Mouse (Mus musculus) heart, adult 2 months (tissue): Measurements from ENCODE around the gene Zfp663. TPM values are rescaled to one million over a fixed set of nuclear protein-coding genes. Genes with fewer than 3 reads are reported as not detected.

Source experiments
- DNase-seq, 2 experiments: peaks; one replicate each; pipeline ENCODE4 v3.0.0; 2021
- H3K27ac ChIP-seq: fragments of 200-600 bp; 2 replicates; pipeline ENCODE4 v1.8.1; 2022
- H3K27me3 ChIP-seq: fragments of 200-500 bp; 2 replicates; pipeline ENCODE4 v1.6.1; 2012; ENCODE audit warnings: mild to moderate bottlenecking, low read length, inconsistent platforms, mixed read lengths; ENCODE audit not compliant: control insufficient read depth, insufficient read depth
- H3K36me3 ChIP-seq: fragments of 200-500 bp; 2 replicates; pipeline ENCODE4 v1.6.1; 2012; ENCODE audit warnings: low read length, inconsistent platforms; ENCODE audit not compliant: control insufficient read depth, insufficient read depth
- H3K4me1 ChIP-seq: fragments of 200-500 bp; 2 replicates; pipeline ENCODE4 v1.6.1; 2011; ENCODE audit warnings: low read length; ENCODE audit not compliant: control insufficient read depth, insufficient read depth
- H3K4me3 ChIP-seq: fragments of 200-600 bp; 2 replicates; pipeline ENCODE4 v1.8.1; 2022
- H3K79me2 ChIP-seq: fragments of 200-500 bp; replicated peaks from 2 replicates; pipeline ENCODE4 v1.6.1; 2012; ENCODE audit warnings: mild to moderate bottlenecking, inconsistent platforms, low read length, moderate library complexity, mixed read lengths; ENCODE audit not compliant: control insufficient read depth, insufficient read depth
- H3K9ac ChIP-seq: fragments of 200-500 bp; 2 replicates; pipeline ENCODE4 v1.6.1; 2012; ENCODE audit warnings: low read depth, mild to moderate bottlenecking, control low read depth, inconsistent platforms, low read length, mixed read lengths
- CTCF ChIP-seq: fragments of 200-600 bp; IDR thresholded peaks from 2 replicates; pipeline ENCODE4 v1.8.1; 2022; ENCODE audit warnings: antibody characterized with exemption, mild to moderate bottlenecking, moderate library complexity
- EP300 ChIP-seq: fragments of 200-500 bp; IDR thresholded peaks from 2 replicates; pipeline ENCODE4 v1.6.1; 2011; ENCODE audit warnings: low read depth, low read length, control low read depth; ENCODE audit not compliant: insufficient read depth
- POLR2A ChIP-seq: fragments of 200-500 bp; IDR thresholded peaks from 2 replicates; pipeline ENCODE4 v1.6.1; 2011; ENCODE audit warnings: mild to moderate bottlenecking, low read depth, low read length, control low read depth; ENCODE audit not compliant: insufficient read depth
- WGBS: fragments of 180-500 bp; shearing (Covaris S2); methylation state at CpG from one replicate; pipeline ENCODE4 v1.1.7; 2018; 5-methylcytosine and 5-hydroxymethylcytosine counted together
- intact Hi-C: fragments of 180-260 bp; cut with DNase I; formaldehyde crosslinking; loops from one replicate; pipeline ENCODE4 v1.15.1; 2025
- polyA plus RNA-seq: library from polyadenylated mRNA; depleted of rRNA; stranded (reverse); fragments of >200 nt; gene quantifications from 2 replicates; pipeline ENCODE4 v1.2.3, GENCODE M21; 2012
- total RNA-seq, 2 experiments: library from RNA; stranded (reverse); gene quantifications; 2 replicates each; pipeline ENCODE4 v1.2.3; 2021

Gene Zfp663
- total and polyA plus RNA-seq, 3 experiments: not detected

- Histone ChIP-seq H3K4me1 (no peaks in the 10 kb centered on the region), H3K36me3 (no peaks in the 10 kb centered on the region), H3K4me3 (no peak overlapping the region), H3K27me3 (no peaks in the 10 kb centered on the region), H3K9ac (no peak overlapping the region), H3K27ac (no peak overlapping the region), H3K79me2 (no peaks in the 10 kb centered on the region)
- TF ChIP-seq EP300: no peak
- no peak for TF ChIP-seq CTCF
- no peak for TF ChIP-seq POLR2A
- intact Hi-C loops: no loop called here
- no peak for DNase-seq
- WGBS: 77% methylated on average over 12 of the region's 12 CpGs
Observed at GRCm38 (mm10) chr2:165311577-165311976, 57.0 kb downstream of the Zfp663 start.

GRCm38 (mm10) chr2:165310818-165311425 lies 57.6 kb downstream of the Zfp663 start:
- H3K27me3 ChIP-seq: no peaks in the 10 kb centered on the region
- WGBS: 76% methylated on average over 13 of the region's 13 CpGs
- intact Hi-C loops: no loop called here
- TF ChIP-seq POLR2A (no peak), EP300 (no peak), CTCF (no peak)
- H3K79me2 ChIP-seq: no peaks in the 10 kb centered on the region
- no peaks in the 10 kb centered on the region for H3K36me3 ChIP-seq
- H3K4me1 ChIP-seq: no peaks in the 10 kb centered on the region
- no peak overlapping the region for H3K27ac ChIP-seq
- H3K4me3 ChIP-seq: no peak overlapping the region
- no peak overlapping the region for H3K9ac ChIP-seq
- DNase-seq: no peak

- Histone ChIP-seq H3K9ac (no peak overlapping the region), H3K4me3 (no peak overlapping the region), H3K79me2 (no peaks in the 10 kb centered on the region), H3K27me3 (no peaks in the 10 kb centered on the region), H3K27ac (no peak overlapping the region), H3K4me1 (no peaks in the 10 kb centered on the region), H3K36me3 (no peaks in the 10 kb centered on the region)
- intact Hi-C loops: no loop called here
- TF ChIP-seq CTCF (no peak), POLR2A (no peak), EP300 (no peak)
- DNase-seq: no peak
- WGBS: 95% methylated on average over 6 of the region's 6 CpGs
Observed at GRCm38 (mm10) chr2:165307801-165308200, 60.7 kb downstream of the Zfp663 start.

- TF ChIP-seq CTCF (no peak), EP300 (no peak), POLR2A (no peak)
- 95% methylated on average over 8 of the region's 8 CpGs for WGBS
- intact Hi-C loops: no loop called here
- H3K36me3 ChIP-seq: no peaks in the 10 kb centered on the region
- H3K4me3 ChIP-seq: no peak overlapping the region
- H3K27me3 ChIP-seq: no peaks in the 10 kb centered on the region
- no peak overlapping the region for H3K9ac ChIP-seq
- no peak overlapping the region for H3K27ac ChIP-seq
- no peaks in the 10 kb centered on the region for H3K79me2 ChIP-seq
- no peaks in the 10 kb centered on the region for H3K4me1 ChIP-seq
- no peak for DNase-seq
Observed at GRCm38 (mm10) chr2:165305438-165305837, 63.1 kb downstream of the Zfp663 start.

GRCm38 (mm10) chr2:165304819-165305218 lies 63.7 kb downstream of the Zfp663 start:
- DNase-seq: no peak
- no peaks in the 10 kb centered on the region for H3K27me3 ChIP-seq
- H3K27ac ChIP-seq: no peak overlapping the region
- no peaks in the 10 kb centered on the region for H3K79me2 ChIP-seq
- TF ChIP-seq EP300 (no peak), CTCF (no peak), POLR2A (no peak)
- no peaks in the 10 kb centered on the region for H3K36me3 ChIP-seq
- H3K4me1 ChIP-seq: no peaks in the 10 kb centered on the region
- no peak overlapping the region for H3K4me3 ChIP-seq
- intact Hi-C loops: no loop called here
- no peak overlapping the region for H3K9ac ChIP-seq
- WGBS: 93% methylated on average over 19 of the region's 19 CpGs

GRCm38 (mm10) chr2:165303354-165304012 lies 65.0 kb downstream of the Zfp663 start:
- Histone ChIP-seq H3K79me2 (no peaks in the 10 kb centered on the region), H3K27me3 (no peaks in the 10 kb centered on the region), H3K9ac (no peak overlapping the region), H3K27ac (no peak overlapping the region), H3K4me3 (no peak overlapping the region), H3K36me3 (no peaks in the 10 kb centered on the region), H3K4me1 (no peaks in the 10 kb centered on the region)
- TF ChIP-seq EP300: no peak
- TF ChIP-seq POLR2A: no peak
- TF ChIP-seq CTCF: no peak
- DNase-seq: no peak
- 90% methylated on average over 6 of the region's 6 CpGs for WGBS
- intact Hi-C loops: no loop called here
